Mouse (Mus musculus) right cerebral cortex, postnatal 10 days (tissue): ENCODE measurements at regions not wholly inside any gene's neighbourhood (a gene's known extent, or its start where the extent isn't known, plus 50 kb on each side); places are given as distances from the start of the nearest gene placed in this dataset.

ENCODE experiments used
- DNase-seq, 2 experiments: peaks; one replicate each; pipeline ENCODE4 v3.0.0; 2021; ENCODE audit warnings: low spot score in 2 of 2

GRCm38 (mm10) chr16:47289730-47290129 lies 791.4 kb upstream of the Nectin3 start:
- no peak for DNase-seq

- peak in 1 of 2 experiments; percentile 20 for DNase-seq
These were observed 768.7 kb upstream of the Nectin3 start for GRCm38 (mm10) chr16:47266744-47267686.
